Mouse (Mus musculus) neural tube, embryonic 12.5 days (tissue): ENCODE results near the gene Ttll5. TPM values are rescaled to one million over a fixed set of nuclear protein-coding genes. Genes with fewer than 3 reads are reported as not detected.

Experiments
- ATAC-seq: fragments of 200-750 bp; cut with Nextera tagmentation; 2 replicates; pipeline ENCODE4 v1.8.0; 2017; ENCODE audit warnings: low read depth, mild to moderate bottlenecking, moderate TSS enrichment, moderate library complexity; ENCODE audit not compliant: low FRiP score
- H3K27ac ChIP-seq: fragments of 300-500 bp; sonication (generic); 2 replicates; pipeline ENCODE4 v1.5.1; 2016
- H3K27me3 ChIP-seq: fragments of 300-500 bp; sonication (generic); replicated peaks from 2 replicates; pipeline ENCODE4 v1.6.1; 2016; ENCODE audit warnings: mild to moderate bottlenecking
- H3K36me3 ChIP-seq: fragments of 300-500 bp; sonication (generic); 2 replicates; pipeline ENCODE4 v1.6.1; 2016; ENCODE audit warnings: mild to moderate bottlenecking
- H3K4me1 ChIP-seq: fragments of 300-500 bp; sonication (generic); 2 replicates; pipeline ENCODE4 v1.6.1; 2016
- H3K4me2 ChIP-seq: fragments of 300-500 bp; sonication (generic); replicated peaks from 2 replicates; pipeline ENCODE4 v1.6.1; 2016; ENCODE audit warnings: mild to moderate bottlenecking
- H3K4me3 ChIP-seq: fragments of 300-500 bp; sonication (generic); 2 replicates; pipeline ENCODE4 v1.5.1; 2016
- H3K9ac ChIP-seq: fragments of 300-500 bp; sonication (generic); 2 replicates; pipeline ENCODE4 v1.6.1; 2016; ENCODE audit warnings: mild to moderate bottlenecking
- H3K9me3 ChIP-seq: fragments of 300-500 bp; sonication (generic); 2 replicates; pipeline ENCODE4 v1.6.1; 2016; ENCODE audit warnings: mild to moderate bottlenecking
- WGBS: fragments of 180-500 bp; shearing (Covaris S2); methylation state at CpG from one replicate; pipeline ENCODE4 v1.1.7; 2016; 5-methylcytosine and 5-hydroxymethylcytosine counted together
- polyA plus RNA-seq: library from polyadenylated mRNA; unstranded; fragments of >200 nt; fragmentation: Nextera tagmentation; extraction: Ambion mirVana; gene quantifications from 2 replicates; pipeline ENCODE4 v1.2.1, GENCODE M21; 2016

The Ttll5 gene
- polyA plus RNA-seq, 1 experiment from 2014 or later: 12.7 TPM

DNA sequence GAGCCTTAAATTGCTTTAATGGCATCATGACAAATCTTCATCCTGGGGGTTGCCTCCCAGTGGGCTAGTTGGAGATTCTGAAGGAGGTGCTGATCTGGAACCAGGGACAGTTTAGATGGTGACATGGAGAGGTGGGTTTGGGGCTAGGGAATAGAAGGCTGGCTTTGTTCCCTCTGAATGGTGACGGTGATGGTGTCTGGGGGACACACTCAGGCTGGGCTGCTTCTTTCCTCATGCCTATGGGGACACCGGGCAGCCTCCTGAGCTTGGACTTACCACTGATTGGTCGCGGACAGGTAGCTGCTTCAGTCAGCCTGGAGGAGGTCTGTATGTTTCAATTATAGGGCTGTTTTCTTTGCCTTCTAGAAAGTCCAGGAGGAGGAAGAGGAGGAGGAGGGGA, 12.8 kb upstream of the Ttll5 start:
- peaks cover 43% of the 10 kb centered on the region for H3K36me3 ChIP-seq
- no peak overlapping the region for H3K4me2 ChIP-seq
- H3K4me1 ChIP-seq: no peaks in the 10 kb centered on the region
- WGBS: 95% methylated on average over 4 of the region's 4 CpGs
- H3K4me3 ChIP-seq: no peak overlapping the region
- H3K27ac ChIP-seq: no peak overlapping the region
- no peak for ATAC-seq
- H3K27me3 ChIP-seq: no peaks in the 10 kb centered on the region
- H3K9ac ChIP-seq: no peak overlapping the region
- H3K9me3 ChIP-seq: no peaks in the 10 kb centered on the region

DNA sequence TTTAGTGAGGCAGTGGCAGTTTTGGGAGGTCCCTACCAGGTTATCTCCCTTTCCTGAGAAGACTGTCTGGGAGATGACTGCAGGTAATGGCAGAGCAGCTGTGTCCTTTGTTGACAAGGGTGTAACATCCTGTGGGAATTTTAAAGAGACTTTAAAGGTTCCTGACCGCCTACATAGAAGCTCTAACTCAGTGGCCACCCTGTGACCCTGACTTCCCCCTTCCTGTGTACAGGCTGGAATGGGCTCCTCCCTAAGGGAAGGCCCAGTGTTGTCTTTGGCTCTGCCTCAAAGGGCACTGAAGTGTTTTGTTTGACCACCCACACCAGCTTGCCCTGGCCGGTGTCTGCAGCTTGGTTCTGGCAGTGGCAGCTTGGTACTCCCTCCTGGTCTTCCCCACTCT, 10.9 kb upstream of the Ttll5 start:
- H3K36me3 ChIP-seq: peaks cover 50% of the 10 kb centered on the region
- ATAC-seq: no peak
- H3K9me3 ChIP-seq: no peaks in the 10 kb centered on the region
- no peaks in the 10 kb centered on the region for H3K27me3 ChIP-seq
- H3K4me3 ChIP-seq: no peak overlapping the region
- H3K4me2 ChIP-seq: no peak overlapping the region
- 79% methylated on average over 2 of the region's 2 CpGs for WGBS
- H3K27ac ChIP-seq: no peak overlapping the region
- 0 out of 2 replicates have a peak overlapping the region, but pooled peaks have one; percentile 21 for H3K9ac ChIP-seq
- H3K4me1 ChIP-seq: no peaks in the 10 kb centered on the region

DNA sequence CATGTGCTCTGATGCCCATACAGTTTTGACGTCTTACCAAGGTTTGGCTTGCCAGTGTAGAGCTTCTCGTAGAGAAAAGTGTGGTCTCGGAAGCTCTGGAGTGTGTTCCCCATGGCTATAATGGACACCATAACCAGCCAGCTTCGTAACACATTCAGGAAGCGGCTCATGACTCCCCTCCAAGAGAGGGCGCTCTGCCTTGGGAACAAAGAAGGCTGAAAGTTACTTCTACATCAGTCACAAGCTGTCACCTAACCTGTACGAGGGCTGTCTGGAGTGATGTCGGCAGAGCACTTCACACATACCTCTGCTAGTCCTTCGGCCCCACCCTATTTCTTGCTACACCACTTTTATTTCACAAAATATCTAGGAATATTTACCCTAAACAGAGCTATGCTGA, 2.4 kb upstream of the Ttll5 start:
- 79% methylated on average over 9 of the region's 9 CpGs for WGBS
- H3K36me3 ChIP-seq: peaks cover 24% of the 10 kb centered on the region; the same call in 1 of the 2 replicates

DNA sequence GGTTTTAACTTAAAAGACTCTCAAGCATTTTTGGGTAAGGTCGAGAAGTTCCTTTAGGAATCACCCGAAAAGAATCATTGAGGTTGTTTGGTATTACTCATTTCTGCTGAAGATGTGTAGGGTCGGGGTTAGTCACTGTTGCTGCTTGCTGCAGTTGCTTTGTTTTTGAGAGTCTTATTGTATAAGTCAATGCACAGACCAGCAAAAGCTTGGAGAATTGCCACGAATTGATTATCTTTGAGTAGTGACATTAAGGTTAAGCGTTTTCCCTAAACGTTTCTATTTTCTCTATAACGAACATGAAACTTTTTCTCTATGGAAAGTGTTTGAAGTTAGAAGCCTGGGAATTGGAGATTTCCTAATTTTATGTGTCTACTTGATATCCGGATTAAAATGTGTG, 902 bp downstream of the Ttll5 start:
- 0 out of 2 replicates have a peak overlapping the region, but pooled peaks have one; percentile 90 for H3K27ac ChIP-seq
- peak overlapping the region; percentile 70 for H3K9ac ChIP-seq
- no peaks in the 10 kb centered on the region for H3K9me3 ChIP-seq
- peaks cover 9% of the 10 kb centered on the region for H3K4me1 ChIP-seq
- peak overlapping the region; percentile 85 for H3K4me3 ChIP-seq
- ATAC-seq: no peak
- peak overlapping the region; percentile 84 for H3K4me2 ChIP-seq
- no peaks in the 10 kb centered on the region for H3K27me3 ChIP-seq
- 14% methylated on average over 8 of the region's 8 CpGs for WGBS
- peaks cover 24% of the 10 kb centered on the region; the same call in 1 of the 2 replicates for H3K36me3 ChIP-seq

More for the DNA sequence above, 2.4 kb upstream of the Ttll5 start:
- Histone ChIP-seq H3K4me1 (peaks cover 9% of the 10 kb centered on the region), H3K27ac (no peak overlapping the region), H3K9me3 (no peaks in the 10 kb centered on the region), H3K4me2 (no peak overlapping the region), H3K27me3 (no peaks in the 10 kb centered on the region), H3K9ac (no peak overlapping the region), H3K4me3 (no peak overlapping the region)
- no peak for ATAC-seq

DNA sequence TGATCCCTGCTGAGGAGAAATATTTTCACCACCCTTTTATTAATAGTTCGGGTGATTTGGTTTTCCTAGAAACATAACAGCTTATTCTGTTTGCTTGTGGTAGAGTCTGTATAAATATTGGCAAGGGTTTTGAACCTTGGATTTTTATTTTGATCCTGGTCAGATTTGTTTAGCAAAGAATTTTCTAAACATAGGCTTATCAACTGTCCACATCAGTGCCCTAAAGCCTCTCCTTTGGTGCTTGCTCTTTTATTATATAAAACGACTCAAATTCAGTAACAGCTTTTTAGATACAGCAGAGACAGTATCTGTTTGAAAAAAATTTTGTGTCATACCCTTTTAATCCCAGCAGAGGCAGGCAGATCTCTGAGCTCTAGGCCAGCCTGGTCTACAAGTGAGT, 1.4 kb downstream of the Ttll5 start:
- Histone ChIP-seq H3K27ac (no peak overlapping the region), H3K4me3 (no peak overlapping the region), H3K4me2 (peak overlapping the region; percentile 84), H3K4me1 (peaks cover 9% of the 10 kb centered on the region), H3K36me3 (peaks cover 24% of the 10 kb centered on the region; the same call in 1 of the 2 replicates), H3K27me3 (no peaks in the 10 kb centered on the region), H3K9ac (no peak overlapping the region), H3K9me3 (no peaks in the 10 kb centered on the region)
- 69% methylated on average over 2 of the region's 2 CpGs for WGBS
- no peak for ATAC-seq

DNA sequence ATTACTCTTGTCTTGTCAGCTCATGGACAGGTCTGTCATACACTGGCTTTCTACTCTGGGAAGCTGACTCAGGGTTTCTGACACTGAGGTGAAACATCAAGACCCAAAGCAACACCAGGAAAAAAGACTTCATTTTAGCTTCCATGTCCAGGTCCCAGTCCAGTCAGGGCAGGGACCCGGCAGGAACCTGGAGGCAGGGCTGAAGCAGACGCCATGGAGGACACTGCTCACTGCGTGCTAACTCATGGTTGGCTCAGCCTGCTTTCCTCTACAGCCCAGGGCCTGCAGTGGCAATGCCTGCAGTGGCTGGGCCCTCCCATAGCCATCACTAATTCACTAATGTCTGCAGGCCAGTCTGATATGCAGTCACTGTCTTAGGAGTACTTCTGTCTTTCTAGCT, 4.4 kb downstream of the Ttll5 start:
- ATAC-seq: no peak
- Histone ChIP-seq H3K4me2 (no peak overlapping the region), H3K4me3 (no peak overlapping the region), H3K9me3 (no peaks in the 10 kb centered on the region), H3K36me3 (peaks cover 24% of the 10 kb centered on the region; the same call in 1 of the 2 replicates), H3K9ac (no peak overlapping the region), H3K4me1 (peaks cover 2% of the 10 kb centered on the region), H3K27ac (no peak overlapping the region), H3K27me3 (no peaks in the 10 kb centered on the region)
- WGBS: 92% methylated on average over 3 of the region's 3 CpGs

DNA sequence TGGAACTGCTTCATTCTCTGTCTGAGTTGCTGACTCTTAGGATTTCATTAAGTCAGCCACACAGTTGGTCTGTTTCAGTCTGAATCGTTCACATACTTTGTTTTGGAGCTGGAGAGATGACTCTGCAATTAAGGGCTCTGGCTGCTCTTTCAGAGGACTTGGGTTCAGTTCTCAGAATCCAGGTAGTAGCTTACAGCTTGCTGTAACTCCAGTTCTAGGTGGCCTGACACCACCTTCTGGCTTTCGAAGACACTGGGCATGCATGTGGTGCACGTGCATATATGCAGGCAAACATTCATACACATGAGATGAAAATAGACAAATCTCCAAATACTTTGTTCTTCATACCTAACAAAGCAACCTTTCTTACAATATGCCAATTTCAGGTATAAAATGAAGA, 5.4 kb downstream of the Ttll5 start:
- Histone ChIP-seq H3K36me3 (peaks cover 28% of the 10 kb centered on the region; the same call in 1 of the 2 replicates), H3K4me1 (no peaks in the 10 kb centered on the region; the same call in 1 of the 2 replicates), H3K27me3 (no peaks in the 10 kb centered on the region), H3K9me3 (no peaks in the 10 kb centered on the region), H3K4me2 (no peak overlapping the region), H3K4me3 (no peak overlapping the region), H3K27ac (no peak overlapping the region), H3K9ac (no peak overlapping the region)
- 93% methylated on average over 3 of the region's 3 CpGs for WGBS
- no peak for ATAC-seq

DNA sequence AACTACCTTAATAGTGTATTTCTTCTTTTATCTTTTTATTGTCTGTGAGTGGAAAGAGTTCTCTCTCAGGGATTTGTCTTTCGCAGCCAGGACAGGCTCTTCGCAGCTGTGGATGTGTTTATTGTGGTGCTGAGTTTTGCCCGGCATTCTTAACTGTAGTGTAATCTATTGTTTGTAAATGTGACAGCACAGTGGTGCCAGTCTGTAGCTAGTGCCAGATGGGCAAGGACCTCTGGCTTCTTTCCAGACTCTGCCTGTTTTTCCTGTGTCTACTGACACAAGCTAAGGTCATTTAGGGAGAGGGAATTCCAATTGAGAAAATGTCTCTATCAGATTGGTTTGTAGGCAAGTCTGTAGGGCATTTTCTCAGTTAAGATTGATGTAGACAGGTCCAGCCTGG, 6.2 kb downstream of the Ttll5 start:
- Histone ChIP-seq H3K27me3 (no peaks in the 10 kb centered on the region), H3K4me2 (no peak overlapping the region), H3K4me3 (no peak overlapping the region), H3K9ac (no peak overlapping the region), H3K36me3 (peaks cover 28% of the 10 kb centered on the region; the same call in 1 of the 2 replicates), H3K4me1 (no peaks in the 10 kb centered on the region; the same call in 1 of the 2 replicates), H3K9me3 (no peaks in the 10 kb centered on the region), H3K27ac (no peak overlapping the region)
- no peak for ATAC-seq
- WGBS: 91% methylated on average over 3 of the region's 3 CpGs

DNA sequence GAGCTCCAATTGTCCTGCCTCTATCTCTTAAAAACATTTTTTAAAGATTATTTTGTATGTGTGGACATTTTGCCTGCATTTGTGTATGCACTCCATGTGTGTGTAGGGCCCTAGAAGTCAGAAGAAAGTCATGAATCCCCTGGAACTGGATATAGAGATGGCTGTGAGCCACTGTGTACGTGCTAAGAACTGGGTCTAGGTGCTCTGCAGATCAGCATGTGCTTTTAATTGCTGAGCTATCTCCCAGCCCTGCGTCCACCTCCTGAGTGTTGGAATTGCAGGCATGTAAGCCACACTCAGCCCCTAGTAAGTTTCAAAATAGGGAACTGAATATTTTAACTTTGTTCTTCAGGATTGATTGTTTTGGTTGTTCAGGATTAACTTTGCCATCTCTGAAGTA, 10.1 kb downstream of the Ttll5 start:
- Histone ChIP-seq H3K9ac (no peak overlapping the region), H3K27me3 (no peaks in the 10 kb centered on the region), H3K9me3 (no peaks in the 10 kb centered on the region), H3K4me3 (no peak overlapping the region), H3K36me3 (peaks cover 16% of the 10 kb centered on the region; the same call in 1 of the 2 replicates), H3K4me1 (no peaks in the 10 kb centered on the region), H3K27ac (no peak overlapping the region), H3K4me2 (no peak overlapping the region)
- no peak for ATAC-seq
- WGBS: 94% methylated on average over 2 of the region's 2 CpGs

DNA sequence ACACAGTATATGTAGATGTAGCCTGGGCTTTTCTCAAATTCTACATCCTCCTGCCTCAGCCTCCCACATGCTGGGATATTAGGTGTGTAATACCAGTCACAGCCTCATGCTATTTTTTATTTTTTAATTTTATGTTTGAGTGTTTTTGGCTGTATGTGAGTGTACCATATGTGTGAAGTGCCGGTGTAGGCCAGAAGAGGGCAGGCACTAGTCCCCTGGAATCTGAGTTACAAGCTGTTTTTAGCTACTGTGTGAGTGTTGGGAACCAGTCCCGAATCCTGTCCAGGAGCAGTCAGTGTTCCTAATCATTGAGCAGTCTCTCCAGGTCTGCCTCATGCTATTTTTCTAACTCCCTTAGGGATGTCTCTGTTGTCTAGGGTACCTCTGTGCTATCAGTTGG, 13.3 kb downstream of the Ttll5 start:
- Histone ChIP-seq H3K4me3 (no peak overlapping the region), H3K27me3 (no peaks in the 10 kb centered on the region), H3K9me3 (no peaks in the 10 kb centered on the region), H3K27ac (no peak overlapping the region), H3K36me3 (peaks cover 9% of the 10 kb centered on the region; the same call in 1 of the 2 replicates), H3K9ac (no peak overlapping the region), H3K4me2 (no peak overlapping the region), H3K4me1 (no peaks in the 10 kb centered on the region)
- ATAC-seq: no peak
- WGBS: 89% methylated on average over 2 of the region's 2 CpGs

DNA sequence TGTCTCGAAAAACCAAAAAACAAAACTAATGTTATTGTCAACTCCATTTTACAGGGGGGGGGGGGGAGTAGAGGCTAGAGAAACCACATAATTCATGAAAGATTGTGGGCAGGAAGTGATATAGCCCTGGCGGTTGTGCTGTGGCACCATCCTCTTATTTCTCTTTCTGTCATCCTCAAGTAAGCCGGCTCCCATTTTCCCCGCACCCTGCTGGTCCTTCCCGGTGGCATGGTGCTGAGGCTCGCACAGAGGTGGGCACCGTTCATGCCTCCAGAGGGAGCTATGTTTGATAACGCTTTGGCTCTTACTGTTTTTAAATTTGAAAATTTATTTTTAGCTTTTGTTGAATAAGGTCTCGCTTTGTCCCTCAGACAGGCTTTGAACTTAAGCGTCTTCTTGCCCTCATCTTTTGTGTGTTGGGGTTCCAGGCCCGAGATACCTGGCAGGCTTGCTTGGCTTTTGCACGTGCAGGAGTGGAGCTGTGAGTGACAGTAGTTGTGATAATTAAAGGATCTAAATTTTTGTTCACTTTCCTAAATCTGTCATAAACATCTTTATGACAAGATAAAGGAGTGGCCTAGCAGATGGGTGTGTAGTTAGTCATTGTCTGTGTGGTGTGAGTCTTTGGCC, 15.0 kb downstream of the Ttll5 start:
- no peak overlapping the region for H3K4me3 ChIP-seq
- H3K27ac ChIP-seq: no peak overlapping the region
- no peaks in the 10 kb centered on the region for H3K9me3 ChIP-seq
- no peak overlapping the region for H3K9ac ChIP-seq
- peaks cover 18% of the 10 kb centered on the region; the same call in 1 of the 2 replicates for H3K36me3 ChIP-seq
- no peaks in the 10 kb centered on the region for H3K4me1 ChIP-seq
- ATAC-seq: no peak
- no peak overlapping the region for H3K4me2 ChIP-seq
- WGBS: 90% methylated on average over 12 of the region's 12 CpGs
- H3K27me3 ChIP-seq: no peaks in the 10 kb centered on the region

DNA sequence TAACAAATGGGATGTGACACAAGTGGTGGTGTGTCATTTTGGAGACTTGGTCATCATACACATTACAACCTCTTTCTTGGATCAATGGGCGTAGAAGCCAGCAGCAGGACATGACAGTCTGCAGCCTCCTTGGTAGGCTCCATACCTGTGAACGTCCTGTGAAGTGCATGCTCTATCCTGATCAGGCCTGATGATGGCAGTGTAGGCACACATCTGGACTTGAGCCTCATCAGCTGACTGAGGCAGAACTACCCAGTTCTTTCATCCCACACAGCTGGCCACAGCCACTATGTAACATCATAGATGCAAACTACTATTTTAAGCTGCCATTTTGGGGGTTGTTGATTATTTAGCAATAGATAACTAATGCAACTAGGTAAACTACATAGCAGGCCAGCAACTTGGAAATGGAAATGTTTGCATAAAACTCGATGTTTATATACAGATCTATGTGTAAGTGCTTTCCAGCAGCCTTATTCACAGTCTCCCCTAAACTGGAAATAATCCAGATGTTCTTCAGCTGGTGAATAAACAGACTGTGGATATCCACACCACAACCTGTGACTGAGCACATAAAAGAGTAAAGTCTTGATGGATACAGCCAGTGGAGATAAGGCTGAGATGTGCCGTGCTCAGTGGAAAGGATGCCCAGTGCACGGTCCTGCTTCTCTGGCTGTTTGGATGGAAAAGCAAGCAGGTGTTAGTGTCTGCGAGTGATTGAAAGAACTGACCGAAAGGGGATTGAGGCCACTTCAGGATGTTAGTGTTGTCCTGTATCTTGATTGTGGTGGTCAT, 23.9 kb downstream of the Ttll5 start:
- Histone ChIP-seq H3K4me3 (no peak overlapping the region), H3K27me3 (no peaks in the 10 kb centered on the region), H3K4me2 (no peak overlapping the region), H3K9me3 (no peaks in the 10 kb centered on the region), H3K4me1 (no peaks in the 10 kb centered on the region), H3K9ac (no peak overlapping the region), H3K36me3 (peaks cover 16% of the 10 kb centered on the region; the same call in 1 of the 2 replicates), H3K27ac (no peak overlapping the region)
- 84% methylated on average over 7 of the region's 7 CpGs for WGBS
- no peak for ATAC-seq
